Mouse (Mus musculus) olfactory bulb, adult 2 months (tissue): ENCODE results near the gene Sulf2.

Experiments used
- CTCF ChIP-seq: fragments of 200-500 bp; IDR thresholded peaks from 2 replicates; pipeline ENCODE4 v1.5.1; 2012; ENCODE audit warnings: low read depth, mild to moderate bottlenecking, low read length, moderate library complexity; ENCODE audit not compliant: insufficient read depth
- POLR2A ChIP-seq: fragments of 200-500 bp; IDR thresholded peaks from 2 replicates; pipeline ENCODE4 v1.6.1; 2012; ENCODE audit warnings: mild to moderate bottlenecking, low read depth, low read length, moderate library complexity; ENCODE audit not compliant: insufficient read depth

- no peak for TF ChIP-seq CTCF
- TF ChIP-seq POLR2A, result no peak
These were observed 40.8 kb upstream of the Sulf2 start for GRCm38 (mm10) chr2:166196080-166196786.
